Mouse (Mus musculus): ENCODE measurements at regions not wholly inside any gene's neighbourhood (a gene's known extent, or its start where the extent isn't known, plus 50 kb on each side); places are given as distances from the start of the nearest gene placed in this dataset.
A peak's percentile ranks its signal among the peaks of the same experiment; 100 is the strongest.

- DNase-seq (ENCODE audit: low spot score in 2 of 2): no peak
These were observed 178.9 kb upstream of the Tecrl start for GRCm38 (mm10) chr5:83533901-83534300.

- DNase-seq (ENCODE audit: low spot score in 2 of 2): no peak
These were observed 163.7 kb upstream of the Tecrl start for GRCm38 (mm10) chr5:83518661-83519060.

GRCm38 (mm10) chr5:83484135-83484534 is 129.1 kb upstream of the Tecrl start:
- peak; percentile 34 to 68 for DNase-seq (ENCODE audit: low spot score in 2 of 2)

GRCm38 (mm10) chr5:83440259-83440658 is 85.3 kb upstream of the Tecrl start:
- DNase-seq (ENCODE audit: low spot score in 2 of 2): peak; percentile 43 to 57

GRCm38 (mm10) chr5:83436510-83436909 is 81.5 kb upstream of the Tecrl start:
- no peak for DNase-seq (ENCODE audit: low spot score in 2 of 2)

GRCm38 (mm10) chr5:83421708-83422107 is 66.7 kb upstream of the Tecrl start:
- no peak for DNase-seq (ENCODE audit: low spot score in 2 of 2)

GRCm38 (mm10) chr5:83410221-83410620 is 55.2 kb upstream of the Tecrl start:
- DNase-seq (ENCODE audit: low spot score in 2 of 2): no peak

- no peak for DNase-seq (ENCODE audit: low spot score in 2 of 2)
These were observed 50.4 kb upstream of the Tecrl start for GRCm38 (mm10) chr5:83405266-83405954.

Small RNAs in the stretch of these regions (microRNA-seq; reads per million reads assigned to microRNA genes)
- 0 reads per million in 2 experiments for gene Gm44303

Measured in left cerebral cortex, adult 18-20 months (tissue).